Mouse (Mus musculus) CD4-positive helper T cell, adult 2 months (primary cell): ENCODE measurements around the gene Klf1.

ENCODE experiments used
- DNase-seq: peaks from one replicate; pipeline ENCODE4 v3.0.0-alpha.2; 2012; ENCODE audit warnings: low read depth, missing footprints, low spot score

The Klf1 gene

GRCm38 (mm10) chr8:84901752-84902151, at the start of gene Klf1:
Gene Klf1, plus strand, starts transcription at chr8:84901928.
- no peak for DNase-seq

GRCm38 (mm10) chr8:84856434-84856833, 45.3 kb upstream of the Klf1 start:
- DNase-seq = no peak

- peak; percentile 90 for DNase-seq
Observed at GRCm38 (mm10) chr8:84856864-84857441, 44.8 kb upstream of the Klf1 start, which contains the start of gene Farsa. Gene Farsa, plus strand, starts transcription at chr8:84856989.

- DNase-seq = peak; percentile 91
Observed at GRCm38 (mm10) chr8:84871376-84872308, 30.1 kb upstream of the Klf1 start, which contains the start of gene Syce2. Gene Syce2, plus strand, starts transcription at chr8:84872111.

- DNase-seq = peak; percentile 53
Observed at GRCm38 (mm10) chr8:84872309-84872965, 29.3 kb upstream of the Klf1 start.

GRCm38 (mm10) chr8:84873016-84873415, 28.7 kb upstream of the Klf1 start:
- no peak for DNase-seq

- no peak for DNase-seq
Observed at GRCm38 (mm10) chr8:84874339-84874738, 27.4 kb upstream of the Klf1 start.

- DNase-seq = no peak
Observed at GRCm38 (mm10) chr8:84877297-84878035, 24.3 kb upstream of the Klf1 start.

GRCm38 (mm10) chr8:84878915-84879314, 22.8 kb upstream of the Klf1 start:
- no peak for DNase-seq

- no peak for DNase-seq
Observed at GRCm38 (mm10) chr8:84884728-84885127, 17.0 kb upstream of the Klf1 start.

- DNase-seq = no peak
Observed at GRCm38 (mm10) chr8:84888280-84888679, 13.4 kb upstream of the Klf1 start.

GRCm38 (mm10) chr8:84889141-84889540, 12.6 kb upstream of the Klf1 start:
- DNase-seq = no peak

- no peak for DNase-seq
Observed at GRCm38 (mm10) chr8:84892993-84893708, 8.6 kb upstream of the Klf1 start.

- peak; percentile 93 for DNase-seq
Observed at GRCm38 (mm10) chr8:84893709-84894134, 8.0 kb upstream of the Klf1 start, which contains the start of gene Gcdh. Gene Gcdh, minus strand, starts transcription at chr8:84893921.

- no peak for DNase-seq
Observed at GRCm38 (mm10) chr8:84895963-84896362, 5.8 kb upstream of the Klf1 start.

GRCm38 (mm10) chr8:84901071-84901470, 657 bp upstream of the Klf1 start:
- no peak for DNase-seq

GRCm38 (mm10) chr8:84902367-84902919, 715 bp downstream of the Klf1 start:
- no peak for DNase-seq

- DNase-seq = peak; percentile 91
Observed at GRCm38 (mm10) chr8:84902920-84903661, 1.4 kb downstream of the Klf1 start.

- DNase-seq = no peak
Observed at GRCm38 (mm10) chr8:84904351-84904750, 2.6 kb downstream of the Klf1 start.

GRCm38 (mm10) chr8:84907037-84907436, 5.3 kb downstream of the Klf1 start:
- no peak for DNase-seq
